Mouse (Mus musculus): ENCODE data around the gene Olfr142. TPM values are rescaled to one million over a fixed set of nuclear protein-coding genes. Genes with fewer than 3 reads are reported as not detected.
"Not testable (repeated sequence)": the region's sequence is repeated elsewhere in the genome, so short reads cannot be mapped to it uniquely, and the experiment has no call there.

Gene Olfr142
- total RNA-seq (2021) = not detected

DNA sequence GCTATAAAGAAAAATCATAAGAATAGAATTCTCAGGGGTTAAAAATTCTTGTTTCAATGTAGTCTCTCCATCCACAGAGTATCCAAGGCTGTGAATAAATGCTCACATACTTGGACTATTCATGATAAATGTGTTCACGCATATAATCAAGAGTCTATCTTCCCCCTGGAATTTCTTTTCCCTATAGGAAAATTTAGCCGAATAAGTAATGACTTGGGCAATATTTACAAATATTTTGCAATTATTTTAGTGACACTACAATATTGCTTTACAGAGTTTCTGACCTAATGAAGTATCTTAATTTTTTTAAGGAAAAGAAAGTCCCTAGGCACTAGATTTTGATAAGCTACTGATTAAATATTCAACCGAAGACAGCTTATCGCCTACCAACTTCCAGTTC is at the start of gene Olfr142:
Gene Olfr142, minus strand, starts transcription at position 101 of the 400 bp plus-strand sequence.
- no peak for DNase-seq
- intact Hi-C loops (cut with DNase I) = no loop called here

- intact Hi-C loops (cut with DNase I) = no loop called here
- no peak for DNase-seq
These were observed 35.3 kb upstream of the Olfr142 start, which contains the start of gene Olfr1272 for GRCm38 (mm10) chr2:90292741-90293140. Gene Olfr1272 (minus strand): TSS chr2:90292841.

- intact Hi-C loops (cut with DNase I) = no loop called here
- no peak for DNase-seq
These were observed 13.5 kb upstream of the Olfr142 start, which contains the start of gene Olfr1271 for GRCm38 (mm10) chr2:90270932-90271331. Gene Olfr1271 (minus strand): TSS chr2:90271032.

- intact Hi-C loops (cut with DNase I); DNase-seq: not testable (repeated sequence)
These were observed 33.0 kb downstream of the Olfr142 start, which contains the start of gene Olfr1506 for GRCm38 (mm10) chr2:90224393-90224792. Gene Olfr1506 (minus strand): TSS chr2:90224493.

Other genes starting within 250 kb of the Olfr142 start
- not detected for gene Olfr1263, start 245.5 kb downstream of the Olfr142 start, total RNA-seq (2021)
- gene Olfr1264, start 232.0 kb downstream of the Olfr142 start, total RNA-seq (2021) = not detected
- under 1 TPM in 1 of 2 experiments, not detected in 1; 0.06 TPM for gene Olfr1265, start 222.3 kb downstream of the Olfr142 start, total RNA-seq (2021)
- not detected for gene Olfr140, start 194.0 kb downstream of the Olfr142 start, total RNA-seq (2021)
- not detected for gene Olfr1269, start 136.2 kb downstream of the Olfr142 start, total RNA-seq (2021)
- not detected for gene Olfr32, start 115.3 kb downstream of the Olfr142 start, total RNA-seq (2021)
- not detected for gene Olfr1270, start 104.5 kb downstream of the Olfr142 start, total RNA-seq (2021)
- gene Olfr1506, start 33.1 kb downstream of the Olfr142 start, total RNA-seq (2021) = under 1 TPM in 1 of 2 experiments, not detected in 1; 0.32 TPM
- not detected for gene Olfr1271, start 13.4 kb upstream of the Olfr142 start, total RNA-seq (2021)
- gene Olfr1272, start 35.2 kb upstream of the Olfr142 start, total RNA-seq (2021) = not detected
- gene Gm13769, start 64.6 kb upstream of the Olfr142 start, total RNA-seq (2021) = under 1 TPM in 1 of 2 experiments, not detected in 1; 0.24 TPM
- not detected for gene Olfr1274-ps, start 141.1 kb upstream of the Olfr142 start, total RNA-seq (2021)